Mouse (Mus musculus) CH12.LX (cell line): Measurements from ENCODE around the gene Kcnk6. TPM values are rescaled to one million over a fixed set of nuclear protein-coding genes. Genes with fewer than 3 reads are reported as not detected.

ENCODE experiments used
- DNase-seq: peaks from one replicate; pipeline ENCODE4 v3.0.0-alpha.2; 2013; ENCODE audit errors: extremely low read depth
- H3K27ac ChIP-seq: 2 replicates; pipeline ENCODE4 v1.5.1; 2012; ENCODE audit warnings: low read depth, mild to moderate bottlenecking, control low read depth, moderate library complexity; ENCODE audit not compliant: insufficient read depth
- H3K27me3 ChIP-seq: replicated peaks from 2 replicates; pipeline ENCODE3; 2012; ENCODE audit warnings: inconsistent platforms
- H3K36me3 ChIP-seq, 2 experiments: replicated peaks in 1 of 2; 2 replicates each; pipeline versions ENCODE3 to v1.6.1; 2012; ENCODE audit warnings: inconsistent platforms in 1 of 2, low read length in 1 of 2, mild to moderate bottlenecking in 1 of 2, mixed read lengths in 1 of 2, moderate library complexity in 1 of 2; ENCODE audit not compliant: control insufficient read depth in 1 of 2, insufficient read depth in 1 of 2
- H3K4me1 ChIP-seq, 2 experiments: 2 replicates each; pipeline ENCODE4 v1.6.1; 2012; ENCODE audit warnings: inconsistent platforms in 1 of 2, moderate library complexity in 1 of 2; ENCODE audit not compliant: insufficient read depth in 2 of 2, control insufficient read depth in 1 of 2
- H3K4me2 ChIP-seq: 2 replicates; pipeline ENCODE4 v1.6.1; 2012; ENCODE audit warnings: low read depth, mild to moderate bottlenecking, control low read depth; ENCODE audit not compliant: poor library complexity, insufficient read depth, severe bottlenecking
- H3K4me3 ChIP-seq, 3 experiments: fragments of 150-350 bp in 1 of 3; sonication (generic) in 1 of 3; replicated peaks in 1 of 3; 2 replicates each; pipeline versions ENCODE3 to v1.5.1; 2011 to 2012; ENCODE audit warnings: low read depth in 2 of 3, low read length in 2 of 3, mild to moderate bottlenecking in 2 of 3, moderate library complexity in 2 of 3, control low read depth in 1 of 3, improper control_type of control experiment in 1 of 3, inconsistent platforms in 1 of 3, mixed read lengths in 1 of 3; ENCODE audit not compliant: poor library complexity in 1 of 3
- H3K79me2 ChIP-seq: replicated peaks from 2 replicates; pipeline ENCODE4 v1.6.1; 2012; ENCODE audit warnings: mild to moderate bottlenecking, moderate library complexity; ENCODE audit not compliant: control insufficient read depth, poor library complexity, insufficient read depth, severe bottlenecking; ENCODE audit errors: extremely low read depth
- H3K9ac ChIP-seq: 2 replicates; pipeline ENCODE4 v1.6.1; 2012; ENCODE audit warnings: low read depth, mild to moderate bottlenecking, control low read depth, moderate library complexity; ENCODE audit not compliant: insufficient read depth
- H3K9me3 ChIP-seq: replicated peaks from 2 replicates; pipeline ENCODE3; 2012; ENCODE audit warnings: low read length, inconsistent platforms, mixed read lengths
- BHLHE40 ChIP-seq: IDR thresholded peaks from 2 replicates; pipeline ENCODE4 v1.6.1; 2011; ENCODE audit warnings: mild to moderate bottlenecking, low read depth, low read length, improper control_type of control experiment
- CHD1 ChIP-seq: IDR thresholded peaks from 2 replicates; pipeline ENCODE4 v1.6.1; 2012; ENCODE audit warnings: low read depth, low read length, improper control_type of control experiment, inconsistent platforms
- CHD2 ChIP-seq: IDR thresholded peaks from 2 replicates; pipeline ENCODE4 v1.6.1; 2011; ENCODE audit warnings: low read length, improper control_type of control experiment
- CTCF ChIP-seq, 2 experiments: IDR thresholded peaks in 1 of 2; conservative IDR thresholded peaks in 1 of 2; 2 replicates each; pipeline ENCODE4 v1.5.1; 2011 to 2012; ENCODE audit warnings: low read depth in 2 of 2, low read length in 2 of 2, improper control_type of control experiment in 1 of 2, inconsistent platforms in 1 of 2, mild to moderate bottlenecking in 1 of 2, moderate library complexity in 1 of 2
- E2F4 ChIP-seq: IDR thresholded peaks from 2 replicates; pipeline ENCODE4 v1.6.1; 2011; ENCODE audit warnings: low read depth, low read length, improper control_type of control experiment; ENCODE audit not compliant: insufficient replicate concordance
- ELF1 ChIP-seq: IDR thresholded peaks from 2 replicates; pipeline ENCODE4 v1.6.1; 2014; ENCODE audit warnings: low read depth, mild to moderate bottlenecking, inconsistent platforms, low read length, improper control_type of control experiment
- ETS1 ChIP-seq: conservative IDR thresholded peaks from 2 replicates; pipeline ENCODE4 v1.6.1; 2012; ENCODE audit warnings: low read depth, mild to moderate bottlenecking, inconsistent platforms, low read length, improper control_type of control experiment, moderate library complexity
- JUND ChIP-seq: conservative IDR thresholded peaks from 2 replicates; pipeline ENCODE4 v1.6.1; 2011; ENCODE audit warnings: low read depth, low read length, improper control_type of control experiment
- KAT2A ChIP-seq: IDR thresholded peaks from 2 replicates; pipeline ENCODE4 v1.6.1; 2012; ENCODE audit warnings: low read length, improper control_type of control experiment, inconsistent platforms; ENCODE audit not compliant: insufficient replicate concordance
- MAFK ChIP-seq: IDR thresholded peaks from 2 replicates; pipeline ENCODE4 v1.6.1; 2011; ENCODE audit warnings: low read length, improper control_type of control experiment; ENCODE audit not compliant: insufficient replicate concordance
- MAX ChIP-seq: IDR thresholded peaks from 2 replicates; pipeline ENCODE4 v1.6.1; 2011; ENCODE audit warnings: low read length, improper control_type of control experiment
- MYC ChIP-seq: IDR thresholded peaks from 2 replicates; pipeline ENCODE4 v1.6.1; 2011; ENCODE audit warnings: low read depth, mild to moderate bottlenecking, improper control_type of control experiment, low read length
- NELFE ChIP-seq: IDR thresholded peaks from 2 replicates; pipeline ENCODE4 v1.6.1; 2011; ENCODE audit warnings: low read depth, low read length, improper control_type of control experiment
- NRF1 ChIP-seq: IDR thresholded peaks from 2 replicates; pipeline ENCODE4 v1.6.1; 2014; ENCODE audit warnings: low read depth, mild to moderate bottlenecking, inconsistent platforms, low read length, improper control_type of control experiment, moderate library complexity
- POLR2A ChIP-seq: IDR thresholded peaks from 2 replicates; pipeline ENCODE4 v1.6.1; 2011; ENCODE audit warnings: low read depth, mild to moderate bottlenecking, improper control_type of control experiment, low read length
- SIN3A ChIP-seq: IDR thresholded peaks from 2 replicates; pipeline ENCODE4 v1.6.1; 2012; ENCODE audit warnings: low read length, improper control_type of control experiment, inconsistent platforms
- TCF12 ChIP-seq: IDR thresholded peaks from 2 replicates; pipeline ENCODE4 v1.6.1; 2014; ENCODE audit warnings: low read depth, mild to moderate bottlenecking, inconsistent platforms, low read length, improper control_type of control experiment
- UBTF ChIP-seq: IDR thresholded peaks from 2 replicates; pipeline ENCODE4 v1.6.1; 2012; ENCODE audit warnings: low read depth, mild to moderate bottlenecking, inconsistent platforms, low read length, improper control_type of control experiment, moderate library complexity
- USF1 ChIP-seq: IDR thresholded peaks from 2 replicates; pipeline ENCODE4 v1.6.1; 2014; ENCODE audit warnings: low read depth, mild to moderate bottlenecking, inconsistent platforms, low read length, improper control_type of control experiment
- USF2 ChIP-seq: conservative IDR thresholded peaks from 2 replicates; pipeline ENCODE4 v1.6.1; 2011; ENCODE audit warnings: low read depth, low read length, improper control_type of control experiment
- ZC3H11A ChIP-seq: IDR thresholded peaks from 2 replicates; pipeline ENCODE4 v1.6.1; 2012; ENCODE audit warnings: low read depth, mild to moderate bottlenecking, inconsistent platforms, low read length, improper control_type of control experiment
- ZKSCAN1 ChIP-seq: IDR thresholded peaks from 2 replicates; pipeline ENCODE4 v1.6.1; 2012; ENCODE audit warnings: low read depth, inconsistent platforms, low read length, improper control_type of control experiment, borderline replicate concordance
- ZNF384 ChIP-seq: IDR thresholded peaks from 2 replicates; pipeline ENCODE4 v1.6.1; 2012; ENCODE audit warnings: low read depth, low read length, improper control_type of control experiment, inconsistent platforms
- dilution Hi-C: fragments of 300-500 bp; cut with MboI; formaldehyde crosslinking; loops from 2 replicates; pipeline ENCODE4 v1.14.3; 2020; ENCODE audit warnings: low sequenced_read_pairs; ENCODE audit not compliant: extremely low pct_unique_long_range_greater_than_20kb, extremely low pct_ligation_motif_present
- in situ Hi-C: fragments of 300-500 bp; cut with MboI; formaldehyde crosslinking; loops from 3 replicates; pipeline ENCODE4 v1.14.3; 2019; ENCODE audit warnings: low sequenced_read_pairs, low pct_ligation_motif_present, low pct_unique_long_range_greater_than_20kb, mixed read lengths
- polyA plus RNA-seq: library from polyadenylated mRNA; unstranded; fragments of >175 nt; gene quantifications from 2 replicates; pipeline ENCODE4 v1.2.1, GENCODE M21; 2012; ENCODE audit warnings: low read depth; ENCODE audit not compliant: insufficient read length
- total RNA-seq, 2 experiments: library from RNA; depleted of rRNA; stranded (reverse); fragments of 300-350 nt in 1 of 2; fragments of >200 nt in 1 of 2; gene quantifications; 2 replicates each; pipeline ENCODE4 v1.2.3; 2012 to 2014

Kcnk6 gene
- total RNA-seq (2012; rRNA removed) (4.0 TPM in 2 replicates), total RNA-seq (2014; rRNA removed) (1.2 and 2.2 TPM in 2 replicates), polyA plus RNA-seq (1.2 and 1.9 TPM in 2 replicates)

DNA sequence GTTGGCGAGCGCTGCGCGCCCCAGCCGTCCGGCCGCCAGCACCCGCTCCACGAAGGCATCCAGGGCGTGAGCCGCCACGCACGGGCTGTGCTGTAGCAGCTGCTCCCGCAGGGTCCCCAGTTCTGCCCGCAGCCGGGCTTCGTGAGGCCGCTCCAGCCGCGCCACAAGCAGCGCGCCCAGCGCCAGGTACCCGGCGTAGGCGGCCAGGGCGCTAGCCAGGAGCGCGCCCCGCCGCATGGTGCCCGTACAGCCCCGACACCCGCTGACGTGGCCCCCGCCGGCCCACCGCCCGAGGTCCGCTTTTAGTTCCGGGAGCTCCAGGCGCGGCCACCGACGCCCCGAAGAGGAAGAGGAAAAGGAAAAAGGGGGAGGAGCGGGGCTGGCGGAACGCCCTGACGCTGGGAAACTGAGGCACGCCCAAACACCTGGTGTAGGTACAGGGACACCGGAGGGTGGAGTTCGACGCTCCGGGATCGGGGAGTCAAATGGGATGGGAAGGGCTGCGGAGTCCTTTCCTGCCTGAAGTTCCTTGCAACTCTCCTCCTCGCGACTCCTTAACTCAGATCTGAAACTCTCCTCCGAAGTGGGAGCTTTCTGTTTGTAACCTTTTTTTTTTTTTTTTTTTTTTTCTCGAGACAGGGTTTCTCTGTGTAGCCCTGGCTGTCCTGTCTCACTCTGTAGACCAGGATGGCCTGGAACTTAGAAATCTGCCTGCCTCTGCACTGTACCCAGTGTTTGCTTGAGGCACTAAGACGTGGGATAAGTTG lies at the start of gene Kcnk6:
Gene Kcnk6, minus strand, starts transcription at position 269 of the 767 bp plus-strand sequence.
- Histone ChIP-seq H3K36me3 (no peaks in the 10 kb centered on the region), H3K4me2 (peak within 1 kb of the TSS; percentile 17), H3K27ac (no peak within 1 kb of the TSS), H3K79me2 (no peaks in the 10 kb centered on the region), H3K27me3 (no peaks in the 10 kb centered on the region), H3K4me1 (peaks cover 14 to 30% of the 10 kb centered on the region in 2 experiments), H3K9ac (peak within 1 kb of the TSS; percentile 11; the same call in 1 of the 2 replicates), H3K9me3 (no peaks in the 10 kb centered on the region), H3K4me3 (peak within 1 kb of the TSS; percentile 46 to 55 (median 54))
- no peak for TF ChIP-seq NELFE
- peak; percentile 73 for TF ChIP-seq ZNF384
- in situ Hi-C loops = no loop called here
- no peak for DNase-seq
- dilution Hi-C loops = no loop called here

DNA sequence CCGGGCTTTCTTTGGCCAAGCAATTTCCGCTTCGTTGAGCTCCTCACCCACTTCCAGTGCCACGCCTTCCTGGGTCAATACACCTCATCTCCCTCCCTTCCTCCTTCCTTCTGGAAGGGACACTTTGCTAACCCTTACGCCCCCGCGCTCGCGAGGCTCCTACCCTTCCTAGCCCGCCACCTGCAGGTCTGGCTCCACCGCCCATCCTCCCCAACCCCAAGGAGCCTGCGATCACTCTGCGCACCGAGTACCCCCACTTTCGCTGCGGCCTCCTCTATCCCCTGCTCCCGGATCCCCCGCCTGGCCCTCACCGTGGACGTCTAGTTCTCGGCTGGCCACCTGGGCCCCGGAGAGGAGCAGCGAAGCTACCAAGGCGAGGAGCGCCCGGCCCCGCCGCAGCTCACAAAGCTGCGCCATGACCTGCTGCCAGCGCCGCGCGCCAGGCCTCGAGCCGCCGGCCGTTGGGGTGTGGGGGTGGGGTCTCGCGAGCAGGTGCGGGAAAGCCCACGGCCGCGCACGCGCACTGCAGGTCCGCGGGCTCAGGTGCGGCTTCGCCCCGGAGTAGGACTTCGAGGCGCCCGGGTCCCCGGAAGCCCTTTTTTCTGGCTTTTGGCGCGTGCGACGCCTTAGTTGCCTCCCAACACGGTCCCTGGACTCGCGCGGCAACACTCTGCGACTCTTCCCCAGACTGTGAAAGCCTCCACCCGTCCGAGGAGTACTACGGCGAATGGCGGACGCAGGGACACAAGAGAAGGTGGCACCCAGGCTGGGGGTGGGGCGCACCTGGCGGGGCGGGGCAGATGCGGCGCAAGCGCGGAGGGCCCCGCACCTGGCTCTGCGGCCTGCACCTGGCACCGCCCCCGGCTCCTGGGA lies 49.1 kb upstream of the Kcnk6 start, which contains the start of gene Spint2:
Gene Spint2, minus strand, starts transcription at position 712 of the 873 bp plus-strand sequence.
- in situ Hi-C loops (no loop called here), dilution Hi-C loops (no loop called here)
- no peaks in the 10 kb centered on the region for H3K36me3 ChIP-seq
- TF ChIP-seq JUND = no peak
- no peak for TF ChIP-seq NELFE
- 0 out of 2 replicates have a peak, but pooled peaks have one; percentile 49 for TF ChIP-seq UBTF
- peak in 1 of 2 experiments; percentile 16; a peak in 1 of 4 replicates for TF ChIP-seq CTCF (conservative IDR thresholded peaks at IDR 0.05 in 1 of 2, IDR thresholded peaks at IDR 0.05 in 1 of 2; ENCODE audit: low read depth in 2 of 2, low read length in 2 of 2)
- no peak for TF ChIP-seq E2F4
- TF ChIP-seq TCF12 = peak; percentile 45; the same call in 1 of the 2 replicates
- TF ChIP-seq BHLHE40 = peak; percentile 21; the same call in 1 of the 2 replicates
- TF ChIP-seq NRF1 = peak; percentile 87
- TF ChIP-seq CHD1 = no peak
- peak; percentile 90 for TF ChIP-seq CHD2
- no peak for TF ChIP-seq ZKSCAN1
- peak; percentile 68; the same call in 1 of the 2 replicates for TF ChIP-seq MAX
- TF ChIP-seq ELF1 = no peak
- TF ChIP-seq POLR2A = peak; percentile 66
- no peak for TF ChIP-seq ETS1
- TF ChIP-seq KAT2A = no peak
- TF ChIP-seq USF1 = no peak
- TF ChIP-seq MAFK = no peak
- TF ChIP-seq USF2 = no peak
- no peak for TF ChIP-seq MYC
- TF ChIP-seq ZC3H11A = no peak
- TF ChIP-seq SIN3A = 0 out of 2 replicates have a peak, but pooled peaks have one; percentile 36
- H3K27me3 ChIP-seq = peaks cover 37% of the 10 kb centered on the region
- H3K9me3 ChIP-seq = peaks cover 3% of the 10 kb centered on the region
- peaks cover 0 to 4% of the 10 kb centered on the region in 2 experiments; a peak in 2 of 4 replicates for H3K4me1 ChIP-seq
- no peak within 1 kb of the TSS for H3K27ac ChIP-seq
- H3K4me2 ChIP-seq = peak within 1 kb of the TSS; percentile 80
- DNase-seq = no peak
- H3K9ac ChIP-seq = peak within 1 kb of the TSS; percentile 64
- no peaks in the 10 kb centered on the region for H3K79me2 ChIP-seq
- H3K4me3 ChIP-seq = peak within 1 kb of the TSS in 2 of 3 experiments; percentile 41 to 65
